Mouse (Mus musculus): ENCODE results near the gene Gm525.

Gene Gm525

GRCm38 (mm10) chr11:89098930-89099329 lies 25.3 kb downstream of the Gm525 start:
- no peak for DNase-seq

- DNase-seq, result peak; percentile 90
Observed at GRCm38 (mm10) chr11:89100403-89100802, 26.8 kb downstream of the Gm525 start.

GRCm38 (mm10) chr11:89100826-89101321 lies 27.2 kb downstream of the Gm525 start:
- DNase-seq, result peak; percentile 61

GRCm38 (mm10) chr11:89103166-89103565 lies 29.5 kb downstream of the Gm525 start:
- no peak for DNase-seq

GRCm38 (mm10) chr11:89105211-89105610 lies 31.6 kb downstream of the Gm525 start:
- DNase-seq, result no peak

GRCm38 (mm10) chr11:89105823-89106222 lies 32.2 kb downstream of the Gm525 start:
- peak; percentile 21 for DNase-seq

GRCm38 (mm10) chr11:89107180-89107807 lies 33.7 kb downstream of the Gm525 start:
- DNase-seq, result no peak

- peak; percentile 7 for DNase-seq
Observed at GRCm38 (mm10) chr11:89124411-89124810, 50.8 kb downstream of the Gm525 start.

GRCm38 (mm10) chr11:89130856-89131255 lies 57.2 kb downstream of the Gm525 start:
- DNase-seq, result no peak

GRCm38 (mm10) chr11:89132406-89132805 lies 58.8 kb downstream of the Gm525 start:
- no peak for DNase-seq

- no peak for DNase-seq
Observed at GRCm38 (mm10) chr11:89134211-89134610, 60.6 kb downstream of the Gm525 start.

GRCm38 (mm10) chr11:89137915-89138314 lies 64.3 kb downstream of the Gm525 start:
- no peak for DNase-seq
